Mouse (Mus musculus): ENCODE results near the gene Gata3. TPM values are rescaled to one million over a fixed set of nuclear protein-coding genes. Genes with fewer than 3 reads are reported as not detected.

Gata3 gene
- polyA plus RNA-seq, 2 experiments: 0.30 to 0.63 TPM

DNA sequence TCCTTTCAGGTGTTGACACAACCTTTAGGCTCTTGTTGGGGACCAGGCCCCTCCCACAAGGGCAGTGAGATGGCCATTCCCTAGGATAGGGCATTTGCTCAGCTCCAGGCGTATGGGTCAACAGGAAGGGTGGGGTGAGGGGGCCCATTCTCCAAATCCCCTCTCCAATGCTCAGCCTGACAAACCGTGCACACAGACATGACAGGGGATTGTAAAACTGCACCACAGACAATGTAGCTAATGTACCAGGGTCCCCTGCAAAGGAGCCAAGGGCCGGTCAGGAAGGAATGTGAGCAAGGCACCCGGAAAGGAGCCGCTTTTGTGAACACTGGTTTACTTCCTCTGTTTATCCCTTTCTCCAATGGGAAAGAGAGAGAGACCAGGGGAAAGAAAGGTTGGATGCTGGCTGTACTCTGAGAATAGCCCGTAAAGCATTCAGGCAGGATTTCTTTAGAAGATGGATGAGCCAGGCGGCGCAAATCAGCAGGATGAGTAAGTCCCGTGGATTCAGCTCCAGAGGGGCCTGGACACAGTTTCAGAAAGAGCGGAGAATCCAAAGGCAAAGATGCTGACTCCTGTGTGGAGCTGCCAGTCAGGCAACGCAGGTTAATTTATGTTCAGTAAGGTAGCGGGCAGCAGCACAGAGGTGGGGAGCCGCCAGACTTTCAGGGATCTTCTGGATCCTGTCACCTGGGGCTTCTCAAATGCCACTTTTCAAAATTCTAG, 36.8 kb downstream of the Gata3 start:
- H3K27me3 ChIP-seq (ENCODE audit: control insufficient read depth, insufficient read depth, low read length): no peaks in the 10 kb centered on the region
- no peak for DNase-seq (ENCODE audit: low read depth in 3 of 3, low spot score in 3 of 3)
- no peaks in the 10 kb centered on the region for H3K4me1 ChIP-seq (replicated peaks; ENCODE audit: control insufficient read depth in 2 of 2, insufficient read depth in 2 of 2, low read length in 1 of 2)
- 56% methylated on average over 13 of the region's 13 CpGs for WGBS (ENCODE audit: insufficient replicate concordance)
- H3K9ac ChIP-seq (replicated peaks): no peak overlapping the region
- H3K9me3 ChIP-seq (ENCODE audit: control insufficient read depth, low read length): no peaks in the 10 kb centered on the region
- H3K4me3 ChIP-seq (ENCODE audit: insufficient read depth in 1 of 2, low read depth in 2 of 2, low read length in 2 of 2): no peak overlapping the region
- no peaks in the 10 kb centered on the region for H3K36me3 ChIP-seq (replicated peaks; ENCODE audit: control insufficient read depth, insufficient read depth, low read depth)
- H3K4me2 ChIP-seq (ENCODE audit: low read depth): no peak overlapping the region
- no peak for ATAC-seq (ENCODE audit: insufficient read depth)
- no peak overlapping the region for H3K27ac ChIP-seq
- TF ChIP-seq CTCF (IDR thresholded peaks at IDR 0.05; ENCODE audit: low read depth) (no peak), EP300 (IDR thresholded peaks at IDR 0.05; ENCODE audit: low read depth) (no peak)

DNA sequence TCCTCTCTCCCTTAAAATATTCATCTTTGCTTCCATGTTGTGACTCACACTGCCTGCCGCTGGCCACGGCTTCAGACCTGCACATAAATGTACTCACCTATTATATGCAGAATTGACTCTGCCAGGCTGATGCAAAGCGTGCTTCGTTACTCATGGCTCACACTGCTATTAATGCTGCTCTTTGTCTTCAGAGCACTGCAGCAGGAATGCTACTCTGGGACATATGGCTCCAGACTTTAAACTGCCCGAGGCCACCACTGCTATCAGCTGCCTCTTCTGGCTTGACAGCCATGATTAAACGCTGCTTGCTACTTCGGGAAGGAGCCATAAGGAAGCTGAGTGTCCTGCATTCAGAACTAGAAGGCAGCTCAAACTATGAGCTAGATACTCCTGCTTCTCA, 54.6 kb downstream of the Gata3 start:
- Histone ChIP-seq H3K4me2 (ENCODE audit: low read depth) (no peak overlapping the region), H3K9me3 (ENCODE audit: control insufficient read depth, low read length) (no peaks in the 10 kb centered on the region), H3K27ac (no peak overlapping the region), H3K4me1 (replicated peaks; ENCODE audit: control insufficient read depth in 2 of 2, insufficient read depth in 2 of 2, low read length in 1 of 2) (no peaks in the 10 kb centered on the region), H3K27me3 (ENCODE audit: control insufficient read depth, insufficient read depth, low read length) (no peaks in the 10 kb centered on the region), H3K36me3 (replicated peaks; ENCODE audit: control insufficient read depth, insufficient read depth, low read depth) (no peaks in the 10 kb centered on the region), H3K9ac (replicated peaks) (no peak overlapping the region), H3K4me3 (ENCODE audit: insufficient read depth in 1 of 2, low read depth in 2 of 2, low read length in 2 of 2) (no peak overlapping the region)
- ATAC-seq (ENCODE audit: insufficient read depth) (no peak), DNase-seq (ENCODE audit: low read depth in 3 of 3, low spot score in 3 of 3) (no peak)
- TF ChIP-seq CTCF (IDR thresholded peaks at IDR 0.05; ENCODE audit: low read depth): no peak
- TF ChIP-seq EP300 (IDR thresholded peaks at IDR 0.05; ENCODE audit: low read depth): no peak
- WGBS (ENCODE audit: insufficient replicate concordance): 59% methylated on average over 7 of the region's 7 CpGs

DNA sequence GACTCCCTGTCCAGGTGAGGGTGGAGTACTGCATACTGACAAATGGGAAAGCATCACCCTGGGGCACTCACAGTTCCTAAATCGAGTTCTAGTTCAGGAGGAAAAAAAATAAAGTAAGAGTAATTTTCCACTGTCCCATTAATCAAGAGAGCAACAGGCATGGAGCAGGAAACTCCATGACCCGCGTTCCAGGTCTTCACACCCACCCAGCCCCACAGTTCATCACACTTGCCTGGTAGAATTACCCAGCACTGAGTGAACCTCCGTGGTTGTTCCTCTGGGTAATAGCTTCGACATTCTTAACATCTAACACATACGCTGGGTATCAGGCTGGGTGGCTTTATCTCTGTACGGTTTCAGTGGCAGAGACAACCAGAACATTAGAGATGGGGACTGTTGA, 56.1 kb downstream of the Gata3 start:
- ATAC-seq (ENCODE audit: insufficient read depth) (no peak), DNase-seq (ENCODE audit: low read depth in 3 of 3, low spot score in 3 of 3) (no peak)
- no peak overlapping the region for H3K4me2 ChIP-seq (ENCODE audit: low read depth)
- no peak overlapping the region for H3K4me3 ChIP-seq (ENCODE audit: insufficient read depth in 1 of 2, low read depth in 2 of 2, low read length in 2 of 2)
- no peaks in the 10 kb centered on the region for H3K9me3 ChIP-seq (ENCODE audit: control insufficient read depth, low read length)
- no peaks in the 10 kb centered on the region for H3K36me3 ChIP-seq (replicated peaks; ENCODE audit: control insufficient read depth, insufficient read depth, low read depth)
- H3K4me1 ChIP-seq (replicated peaks; ENCODE audit: control insufficient read depth in 2 of 2, insufficient read depth in 2 of 2, low read length in 1 of 2): no peaks in the 10 kb centered on the region
- 62% methylated on average over 7 of the region's 7 CpGs for WGBS (ENCODE audit: insufficient replicate concordance)
- no peak overlapping the region for H3K27ac ChIP-seq
- H3K9ac ChIP-seq (replicated peaks): no peak overlapping the region
- H3K27me3 ChIP-seq (ENCODE audit: control insufficient read depth, insufficient read depth, low read length): no peaks in the 10 kb centered on the region
- no peak for TF ChIP-seq CTCF (IDR thresholded peaks at IDR 0.05; ENCODE audit: low read depth)
- no peak for TF ChIP-seq EP300 (IDR thresholded peaks at IDR 0.05; ENCODE audit: low read depth)

DNA sequence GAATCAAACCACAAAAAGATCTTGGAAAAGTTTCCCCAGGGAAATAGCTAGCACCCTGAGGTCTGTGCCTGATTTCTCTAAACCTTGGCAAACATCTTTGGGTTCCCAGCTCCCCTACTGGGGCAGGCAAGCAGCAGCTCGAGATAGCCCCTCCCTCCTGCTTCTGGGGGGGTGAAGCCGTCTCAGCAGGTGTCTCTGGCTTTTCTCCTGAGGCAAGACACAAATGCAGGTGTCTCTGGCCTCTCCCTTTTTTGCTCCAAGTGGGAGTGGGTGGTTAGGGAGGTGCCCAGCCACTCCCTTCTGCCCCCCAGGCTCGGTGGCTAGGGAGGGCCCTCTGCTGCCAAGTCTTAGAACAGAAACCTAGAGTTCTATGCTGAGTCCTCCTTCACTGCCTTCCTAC, 62.2 kb downstream of the Gata3 start:
- Histone ChIP-seq H3K9me3 (ENCODE audit: control insufficient read depth, low read length) (no peaks in the 10 kb centered on the region), H3K27ac (no peak overlapping the region), H3K36me3 (replicated peaks; ENCODE audit: control insufficient read depth, insufficient read depth, low read depth) (no peaks in the 10 kb centered on the region), H3K4me3 (ENCODE audit: insufficient read depth in 1 of 2, low read depth in 2 of 2, low read length in 2 of 2) (no peak overlapping the region), H3K4me1 (replicated peaks; ENCODE audit: control insufficient read depth in 2 of 2, insufficient read depth in 2 of 2, low read length in 1 of 2) (no peaks in the 10 kb centered on the region), H3K9ac (replicated peaks) (no peak overlapping the region), H3K27me3 (ENCODE audit: control insufficient read depth, insufficient read depth, low read length) (no peaks in the 10 kb centered on the region), H3K4me2 (ENCODE audit: low read depth) (no peak overlapping the region)
- 27% methylated on average over 3 of the region's 3 CpGs for WGBS (ENCODE audit: insufficient replicate concordance)
- no peak for TF ChIP-seq EP300 (IDR thresholded peaks at IDR 0.05; ENCODE audit: low read depth)
- TF ChIP-seq CTCF (IDR thresholded peaks at IDR 0.05; ENCODE audit: low read depth): no peak
- DNase-seq (ENCODE audit: low read depth in 3 of 3, low spot score in 3 of 3) (no peak), ATAC-seq (ENCODE audit: insufficient read depth) (no peak)

DNA sequence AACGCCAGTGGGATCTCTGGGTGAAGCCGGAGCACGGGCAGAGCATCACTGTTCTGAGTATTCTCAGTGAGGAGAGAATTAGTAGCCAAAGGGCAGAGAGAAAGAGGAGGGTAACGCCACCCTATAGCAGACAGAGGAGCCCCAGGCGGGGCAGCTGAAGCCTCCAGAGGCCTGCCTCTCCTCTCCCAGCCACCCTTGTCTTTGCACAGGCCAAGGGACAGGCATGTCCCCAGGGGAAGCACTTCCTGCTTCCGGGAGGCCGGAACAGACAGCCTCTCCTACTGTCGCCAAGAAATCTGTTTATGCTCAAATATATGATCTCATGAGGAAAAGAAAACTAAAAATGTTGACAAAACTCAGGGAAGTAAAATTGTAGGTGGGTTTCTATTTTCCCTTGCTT, 69.2 kb downstream of the Gata3 start:
- DNase-seq (ENCODE audit: low read depth in 3 of 3, low spot score in 3 of 3) (no peak), ATAC-seq (ENCODE audit: insufficient read depth) (no peak)
- H3K27me3 ChIP-seq (ENCODE audit: control insufficient read depth, insufficient read depth, low read length): no peaks in the 10 kb centered on the region
- H3K9ac ChIP-seq (replicated peaks): no peak overlapping the region
- H3K9me3 ChIP-seq (ENCODE audit: control insufficient read depth, low read length): no peaks in the 10 kb centered on the region
- WGBS (ENCODE audit: insufficient replicate concordance): 53% methylated on average over 8 of the region's 8 CpGs
- no peak for TF ChIP-seq EP300 (IDR thresholded peaks at IDR 0.05; ENCODE audit: low read depth)
- TF ChIP-seq CTCF (IDR thresholded peaks at IDR 0.05; ENCODE audit: low read depth): no peak
- H3K4me2 ChIP-seq (ENCODE audit: low read depth): no peak overlapping the region
- H3K27ac ChIP-seq: no peak overlapping the region
- H3K4me3 ChIP-seq (ENCODE audit: insufficient read depth in 1 of 2, low read depth in 2 of 2, low read length in 2 of 2): no peak overlapping the region
- H3K36me3 ChIP-seq (replicated peaks; ENCODE audit: control insufficient read depth, insufficient read depth, low read depth): no peaks in the 10 kb centered on the region
- H3K4me1 ChIP-seq (replicated peaks; ENCODE audit: control insufficient read depth in 2 of 2, insufficient read depth in 2 of 2, low read length in 1 of 2): no peaks in the 10 kb centered on the region
